Mouse (Mus musculus) G1E (cell line): ENCODE results near the gene Dvl1. TPM values are rescaled to one million over a fixed set of nuclear protein-coding genes. Genes with fewer than 3 reads are reported as not detected.

Source experiments
- ATAC-seq: 2 replicates; pipeline ENCODE4 v1.8.0; 2016; ENCODE audit warnings: mild to moderate bottlenecking; ENCODE audit not compliant: insufficient number of reproducible peaks, poor library complexity, low FRiP score, severe bottlenecking; ENCODE audit errors: extremely low read depth
- DNase-seq: peaks from one replicate; pipeline ENCODE4 v3.0.0; 2012; ENCODE audit warnings: low spot score
- H3K27me3 ChIP-seq: 2 replicates; pipeline ENCODE4 v1.6.1; 2012; ENCODE audit warnings: mild to moderate bottlenecking, low read length, inconsistent platforms; ENCODE audit not compliant: insufficient read depth
- H3K36me3 ChIP-seq: replicated peaks from 2 replicates; pipeline ENCODE3; 2012; ENCODE audit warnings: mild to moderate bottlenecking, inconsistent platforms
- H3K4me1 ChIP-seq: 2 replicates; pipeline ENCODE4 v1.6.1; 2012; ENCODE audit warnings: low read depth, low read length, inconsistent platforms, mixed read lengths; ENCODE audit not compliant: insufficient read depth
- H3K4me3 ChIP-seq: 2 replicates; pipeline ENCODE4 v1.5.1; 2012; ENCODE audit warnings: low read depth, mild to moderate bottlenecking, inconsistent platforms, low read length, moderate library complexity, mixed read lengths
- H3K9me3 ChIP-seq: replicated peaks from 2 replicates; pipeline ENCODE4 v1.6.1; 2012; ENCODE audit warnings: inconsistent platforms
- CTCF ChIP-seq: IDR thresholded peaks from 2 replicates; pipeline ENCODE4 v1.5.1; 2012; ENCODE audit warnings: low read depth, low read length, inconsistent platforms, mixed read lengths
- GATA1 ChIP-seq: IDR thresholded peaks from 2 replicates; pipeline ENCODE4 v1.6.1; 2012; ENCODE audit warnings: borderline replicate concordance, low read length, inconsistent platforms, mixed read lengths
- GATA2 ChIP-seq: IDR thresholded peaks from 2 replicates; pipeline ENCODE4 v1.6.1; 2012; ENCODE audit warnings: low read depth, low read length, inconsistent platforms, borderline replicate concordance
- POLR2AphosphoS5 ChIP-seq: IDR thresholded peaks from 2 replicates; pipeline ENCODE4 v1.6.1; 2012; ENCODE audit warnings: low read depth, low read length, inconsistent platforms; ENCODE audit not compliant: insufficient replicate concordance
- TAL1 ChIP-seq: conservative IDR thresholded peaks from 2 replicates; pipeline ENCODE4 v1.6.1; 2012; ENCODE audit warnings: low read depth, low read length, inconsistent platforms, mixed read lengths
- polyA plus RNA-seq: library from polyadenylated mRNA; stranded (reverse); fragments of >175 nt; gene quantifications from 2 replicates; pipeline ENCODE4 v1.2.3, GENCODE M21; 2012
- total RNA-seq, 2 experiments: library from RNA; stranded (forward) in 1 of 2; stranded (reverse) in 1 of 2; fragments of 200-1000 nt in 1 of 2; fragments of >200 nt in 1 of 2; fragmentation: Nextera tagmentation in 1 of 2; gene quantifications; 2 replicates each; pipeline ENCODE4 v1.2.3; 2014 to 2017

The Dvl1 gene
- total and polyA plus RNA-seq, 3 experiments = 9.2 to 77.7 (median 14.4) TPM

DNA sequence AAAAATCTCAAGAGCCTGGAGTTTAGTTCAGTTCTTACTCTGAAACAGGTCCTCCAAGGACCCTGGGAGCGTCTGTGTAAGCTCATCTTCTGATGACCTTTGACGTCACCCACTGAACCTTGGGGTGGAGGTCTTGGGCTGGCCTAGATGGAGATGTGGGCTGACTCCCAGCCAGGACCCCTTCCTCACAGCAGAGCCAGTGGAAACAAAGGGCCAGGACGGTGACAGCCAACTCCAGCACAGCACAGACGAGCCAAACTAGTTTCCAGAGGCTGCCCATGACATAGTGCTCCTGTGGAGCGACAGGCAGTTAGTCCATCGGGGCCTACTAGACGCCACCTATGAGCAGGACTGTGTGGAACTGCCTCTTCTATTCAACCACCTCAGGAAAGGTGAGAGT, 61.1 kb downstream of the Dvl1 start:
- H3K36me3 ChIP-seq = peaks cover 54% of the 10 kb centered on the region
- no peak overlapping the region for H3K4me3 ChIP-seq
- peaks cover 11% of the 10 kb centered on the region for H3K27me3 ChIP-seq
- 0 out of 2 replicates have a peak, but pooled peaks cover 4% of the 10 kb centered on the region for H3K4me1 ChIP-seq
- TF ChIP-seq GATA2 (no peak), POLR2AphosphoS5 (no peak), CTCF (no peak), TAL1 (no peak), GATA1 (no peak)
- ATAC-seq (no peak), DNase-seq (no peak)
- H3K9me3 ChIP-seq = no peaks in the 10 kb centered on the region

DNA sequence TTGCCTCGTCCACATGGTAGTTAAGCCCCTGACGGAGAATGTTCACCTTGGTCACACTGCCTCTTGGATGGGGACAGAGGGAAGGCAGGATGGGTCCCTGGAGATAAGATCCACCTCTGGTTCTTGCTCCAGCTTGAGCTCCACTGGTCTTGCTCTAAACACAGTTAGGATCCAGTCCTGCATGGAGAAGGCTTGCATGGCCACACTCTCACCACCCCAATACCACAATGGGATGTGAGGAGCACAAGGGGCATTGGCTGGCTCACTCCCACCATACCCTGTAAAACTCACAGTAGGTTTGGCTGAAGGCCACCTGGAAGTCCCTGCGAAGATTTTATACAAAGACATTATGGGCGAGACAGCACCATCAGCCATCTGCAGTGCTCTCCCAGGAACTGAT, 61.5 kb downstream of the Dvl1 start:
- Histone ChIP-seq H3K36me3 (peaks cover 50% of the 10 kb centered on the region), H3K9me3 (no peaks in the 10 kb centered on the region), H3K4me1 (0 out of 2 replicates have a peak, but pooled peaks cover 4% of the 10 kb centered on the region), H3K27me3 (peaks cover 11% of the 10 kb centered on the region), H3K4me3 (no peak overlapping the region)
- no peak for DNase-seq
- no peak for ATAC-seq
- TF ChIP-seq CTCF (no peak), GATA2 (no peak), TAL1 (no peak), GATA1 (no peak), POLR2AphosphoS5 (no peak)

Other genes starting within 250 kb of the Dvl1 start
Only the 20 nearest of the 28 such genes appear.
- gene Fndc10, start 153.1 kb upstream of the Dvl1 start, total RNA-seq (2014; fragmentation: Nextera tagmentation) = not detected in 2 replicates
- 0.12 and 0.16 TPM in 2 replicates for gene Fndc10, start 153.1 kb upstream of the Dvl1 start, total RNA-seq (2017)
- gene Fndc10, start 153.1 kb upstream of the Dvl1 start, polyA plus RNA-seq = not detected in 2 replicates
- gene Ssu72, start 142.6 kb upstream of the Dvl1 start, total RNA-seq (2014; fragmentation: Nextera tagmentation) = 195 and 204 TPM in 2 replicates
- 184 and 186 TPM in 2 replicates for gene Ssu72, start 142.6 kb upstream of the Dvl1 start, total RNA-seq (2017)
- 74.7 and 91.4 TPM in 2 replicates for gene Ssu72, start 142.6 kb upstream of the Dvl1 start, polyA plus RNA-seq
- gene Tmem240, start 112.6 kb upstream of the Dvl1 start, total RNA-seq (2014; fragmentation: Nextera tagmentation) = 0.58 and 0.68 TPM in 2 replicates
- gene Tmem240, start 112.6 kb upstream of the Dvl1 start, total RNA-seq (2017) = 0.55 and 0.64 TPM in 2 replicates
- gene Tmem240, start 112.6 kb upstream of the Dvl1 start, polyA plus RNA-seq = 0.94 and 0.98 TPM in 2 replicates
- gene Atad3a, start 86.3 kb upstream of the Dvl1 start, total RNA-seq (2014; fragmentation: Nextera tagmentation) = 43.2 and 64.6 TPM in 2 replicates
- gene Atad3a, start 86.3 kb upstream of the Dvl1 start, total RNA-seq (2017) = 58.8 and 61.5 TPM in 2 replicates
- 65.7 and 70.7 TPM in 2 replicates for gene Atad3a, start 86.3 kb upstream of the Dvl1 start, polyA plus RNA-seq
- 0.39 and 0.68 TPM in 2 replicates for gene Vwa1, start 72.7 kb upstream of the Dvl1 start, total RNA-seq (2014; fragmentation: Nextera tagmentation)
- gene Vwa1, start 72.7 kb upstream of the Dvl1 start, total RNA-seq (2017) = 0.93 and 1.0 TPM in 2 replicates
- 0.09 and 0.10 TPM in 2 replicates for gene Vwa1, start 72.7 kb upstream of the Dvl1 start, polyA plus RNA-seq
- gene Tmem88b, start 61.5 kb upstream of the Dvl1 start, total RNA-seq (2014; fragmentation: Nextera tagmentation) = not detected in 2 replicates
- gene Tmem88b, start 61.5 kb upstream of the Dvl1 start, total RNA-seq (2017) = 0.05 and 0.06 TPM in 2 replicates
- gene Tmem88b, start 61.5 kb upstream of the Dvl1 start, polyA plus RNA-seq = 0.01 TPM in 1 of 2 replicates, not detected in the other
- gene Ankrd65, start 57.0 kb upstream of the Dvl1 start, total RNA-seq (2014; fragmentation: Nextera tagmentation) = not detected in 2 replicates
- not detected in 2 replicates for gene Ankrd65, start 57.0 kb upstream of the Dvl1 start, total RNA-seq (2017)
- not detected in 2 replicates for gene Ankrd65, start 57.0 kb upstream of the Dvl1 start, polyA plus RNA-seq
- 86.3 and 97.2 TPM in 2 replicates for gene Mrpl20, start 44.5 kb upstream of the Dvl1 start, total RNA-seq (2014; fragmentation: Nextera tagmentation)
- 85.3 and 124 TPM in 2 replicates for gene Mrpl20, start 44.5 kb upstream of the Dvl1 start, total RNA-seq (2017)
- gene Mrpl20, start 44.5 kb upstream of the Dvl1 start, polyA plus RNA-seq = 15.1 and 17.9 TPM in 2 replicates
- gene Ccnl2, start 34.9 kb upstream of the Dvl1 start, total RNA-seq (2014; fragmentation: Nextera tagmentation) = 121 and 171 TPM in 2 replicates
- 125 and 150 TPM in 2 replicates for gene Ccnl2, start 34.9 kb upstream of the Dvl1 start, total RNA-seq (2017)
- 33.0 and 41.8 TPM in 2 replicates for gene Ccnl2, start 34.9 kb upstream of the Dvl1 start, polyA plus RNA-seq
- 147 and 155 TPM in 2 replicates for gene Aurkaip1, start 16.1 kb upstream of the Dvl1 start, total RNA-seq (2014; fragmentation: Nextera tagmentation)
- gene Aurkaip1, start 16.1 kb upstream of the Dvl1 start, total RNA-seq (2017) = 158 and 160 TPM in 2 replicates
- 291 and 293 TPM in 2 replicates for gene Aurkaip1, start 16.1 kb upstream of the Dvl1 start, polyA plus RNA-seq
- not detected in 2 replicates for gene Mxra8, start 7.7 kb upstream of the Dvl1 start, total RNA-seq (2014; fragmentation: Nextera tagmentation)
- 0.33 and 0.46 TPM in 2 replicates for gene Mxra8, start 7.7 kb upstream of the Dvl1 start, total RNA-seq (2017)
- gene Mxra8, start 7.7 kb upstream of the Dvl1 start, polyA plus RNA-seq = not detected in 2 replicates
- 1.6 and 1.7 TPM in 2 replicates for gene Tas1r3, start 16.0 kb downstream of the Dvl1 start, total RNA-seq (2014; fragmentation: Nextera tagmentation)
- gene Tas1r3, start 16.0 kb downstream of the Dvl1 start, total RNA-seq (2017) = 0.52 and 0.60 TPM in 2 replicates
- gene Tas1r3, start 16.0 kb downstream of the Dvl1 start, polyA plus RNA-seq = 0.02 and 0.03 TPM in 2 replicates
- 6.7 and 11.8 TPM in 2 replicates for gene Cptp, start 22.0 kb downstream of the Dvl1 start, total RNA-seq (2014; fragmentation: Nextera tagmentation)
- 9.3 and 9.5 TPM in 2 replicates for gene Cptp, start 22.0 kb downstream of the Dvl1 start, total RNA-seq (2017)
- gene Cptp, start 22.0 kb downstream of the Dvl1 start, polyA plus RNA-seq = 1.1 and 3.6 TPM in 2 replicates
- gene Ints11, start 22.1 kb downstream of the Dvl1 start, total RNA-seq (2014; fragmentation: Nextera tagmentation) = 35.6 and 47.3 TPM in 2 replicates
- 43.5 and 63.3 TPM in 2 replicates for gene Ints11, start 22.1 kb downstream of the Dvl1 start, total RNA-seq (2017)
- gene Ints11, start 22.1 kb downstream of the Dvl1 start, polyA plus RNA-seq = 21.7 and 26.8 TPM in 2 replicates
- gene Pusl1, start 44.4 kb downstream of the Dvl1 start, total RNA-seq (2014; fragmentation: Nextera tagmentation) = 16.6 and 19.5 TPM in 2 replicates
- 27.9 and 32.3 TPM in 2 replicates for gene Pusl1, start 44.4 kb downstream of the Dvl1 start, total RNA-seq (2017)
- gene Pusl1, start 44.4 kb downstream of the Dvl1 start, polyA plus RNA-seq = 135 and 233 TPM in 2 replicates
- 16.5 and 19.9 TPM in 2 replicates for gene Acap3, start 44.4 kb downstream of the Dvl1 start, total RNA-seq (2014; fragmentation: Nextera tagmentation)
- gene Acap3, start 44.4 kb downstream of the Dvl1 start, total RNA-seq (2017) = 12.4 and 12.5 TPM in 2 replicates
- 31.0 and 32.9 TPM in 2 replicates for gene Acap3, start 44.4 kb downstream of the Dvl1 start, polyA plus RNA-seq
- gene Ube2j2, start 96.4 kb downstream of the Dvl1 start, total RNA-seq (2014; fragmentation: Nextera tagmentation) = 118 and 122 TPM in 2 replicates
- 124 and 178 TPM in 2 replicates for gene Ube2j2, start 96.4 kb downstream of the Dvl1 start, total RNA-seq (2017)
- gene Ube2j2, start 96.4 kb downstream of the Dvl1 start, polyA plus RNA-seq = 167 and 223 TPM in 2 replicates
- 17.0 and 19.9 TPM in 2 replicates for gene C1qtnf12, start 114.9 kb downstream of the Dvl1 start, total RNA-seq (2014; fragmentation: Nextera tagmentation)
- 9.7 and 14.2 TPM in 2 replicates for gene C1qtnf12, start 114.9 kb downstream of the Dvl1 start, total RNA-seq (2017)
- 43.7 and 60.7 TPM in 2 replicates for gene C1qtnf12, start 114.9 kb downstream of the Dvl1 start, polyA plus RNA-seq
- gene B3galt6, start 145.2 kb downstream of the Dvl1 start, total RNA-seq (2014; fragmentation: Nextera tagmentation) = 3.6 and 5.1 TPM in 2 replicates
- gene B3galt6, start 145.2 kb downstream of the Dvl1 start, total RNA-seq (2017) = 11.6 and 11.7 TPM in 2 replicates
- gene B3galt6, start 145.2 kb downstream of the Dvl1 start, polyA plus RNA-seq = 4.1 and 4.2 TPM in 2 replicates
- 51.0 and 94.4 TPM in 2 replicates for gene Sdf4, start 145.5 kb downstream of the Dvl1 start, total RNA-seq (2014; fragmentation: Nextera tagmentation)
- 156 and 163 TPM in 2 replicates for gene Sdf4, start 145.5 kb downstream of the Dvl1 start, total RNA-seq (2017)
- gene Sdf4, start 145.5 kb downstream of the Dvl1 start, polyA plus RNA-seq = 30.7 and 31.8 TPM in 2 replicates